8 mouse cellular contexts compared by ENCODE assay signal in the genomic region with DNA sequence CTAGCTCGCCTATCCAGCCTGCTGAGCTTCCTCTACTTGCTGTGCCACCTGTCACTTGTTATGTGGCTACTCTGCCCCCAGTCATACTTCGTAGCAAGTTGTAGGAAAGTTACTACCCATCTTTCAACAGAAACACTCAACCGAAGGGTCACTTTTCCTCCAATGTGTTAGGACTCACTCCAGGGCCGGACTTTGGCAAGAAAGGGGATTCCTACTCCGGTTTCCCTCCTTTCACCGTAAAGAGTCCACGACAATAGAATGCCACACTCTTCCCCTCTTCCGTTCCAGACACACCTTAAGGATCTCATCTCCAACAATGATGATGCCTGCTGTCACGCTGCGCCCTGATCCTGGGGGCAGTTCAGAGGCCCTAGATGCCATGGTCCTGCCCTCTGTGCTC. TPM values are rescaled to one million over a fixed set of nuclear protein-coding genes. Genes with fewer than 3 reads are reported as not detected.
DNase-seq lines count a peak whose midpoint lies in the region; ATAC-seq and TF ChIP-seq lines count a peak whose summit lies in the region.

No protein-coding gene starts in this region.

- no peaks in the 10 kb centered on the region for H3K9me3 ChIP-seq in heart, embryonic 14.5 days (ENCODE audit: control insufficient read depth, low read length)
- no peaks in the 10 kb centered on the region for H3K9me3 ChIP-seq in G1E (replicated peaks)
- H3K9me3 ChIP-seq in hindbrain, embryonic 10.5 days, result no peaks in the 10 kb centered on the region

- no peaks in the 10 kb centered on the region for H3K27me3 ChIP-seq in heart, embryonic 14.5 days (ENCODE audit: control insufficient read depth, insufficient read depth, low read length)
- H3K27me3 ChIP-seq in G1E (ENCODE audit: insufficient read depth, low read length), result no peaks in the 10 kb centered on the region
- H3K27me3 ChIP-seq in hindbrain, embryonic 10.5 days (ENCODE audit: insufficient read depth, poor library complexity, severe bottlenecking), result no peaks in the 10 kb centered on the region

- DNase-seq in heart, adult 8-10 months (ENCODE audit: low spot score), result no peak
- no peak for DNase-seq in G1E (ENCODE audit: low spot score)
- DNase-seq in hindbrain, embryonic 10.5 days (ENCODE audit: low spot score), result no peak
- no peak for DNase-seq in adrenal gland, postnatal 14 days
- no peak for DNase-seq in adrenal gland, postnatal 10 days
- DNase-seq in testis, postnatal 10 days (ENCODE audit: low spot score), result no peak

- peaks cover 14% of the 10 kb centered on the region for H3K79me2 ChIP-seq in macrophage (ENCODE audit: inconsistent target)

- WGBS in heart, embryonic 14.5 days, result 75% methylated on average over 10 of the region's 10 CpGs
- 81% methylated on average over 10 of the region's 10 CpGs for WGBS in hindbrain, embryonic 10.5 days
- 82% methylated on average over 10 of the region's 10 CpGs for WGBS in macrophage (ENCODE audit: missing documents)

- no peak for TF ChIP-seq CTCF in G1E (IDR thresholded peaks at IDR 0.05; ENCODE audit: low read depth, low read length)

- peaks cover 47% of the 10 kb centered on the region for H3K36me3 ChIP-seq in heart, embryonic 14.5 days (ENCODE audit: control insufficient read depth, insufficient read depth, low read length)
- H3K36me3 ChIP-seq in G1E (replicated peaks) (peaks cover 70% of the 10 kb centered on the region), macrophage (ENCODE audit: inconsistent target) (peaks cover 25% of the 10 kb centered on the region)
- H3K36me3 ChIP-seq in hindbrain, embryonic 10.5 days, result peaks cover 57% of the 10 kb centered on the region

- H3K4me2 ChIP-seq in heart, embryonic 14.5 days (ENCODE audit: low read length), result peak overlapping the region; percentile 87

- peak overlapping the region; percentile 82 for H3K9ac ChIP-seq in heart, embryonic 14.5 days (ENCODE audit: low read length)

- H3K4me1 ChIP-seq in heart, embryonic 14.5 days (ENCODE audit: control insufficient read depth in 2 of 2, insufficient read depth in 2 of 2, low read length in 2 of 2), result peaks cover 6 to 7% of the 10 kb centered on the region in 2 experiments
- H3K4me1 ChIP-seq in G1E (ENCODE audit: insufficient read depth, low read depth, low read length), result peaks cover 50% of the 10 kb centered on the region
- H3K4me1 ChIP-seq in hindbrain, embryonic 10.5 days (replicated peaks), result peaks cover 21% of the 10 kb centered on the region

- H3K4me3 ChIP-seq in heart, embryonic 14.5 days (ENCODE audit: control insufficient read depth in 1 of 2, insufficient read depth in 1 of 2, low read depth in 1 of 2, low read length in 2 of 2), result peak overlapping the region; percentile 71 to 82
- H3K4me3 ChIP-seq in G1E (ENCODE audit: low read depth, low read length) (peak overlapping the region; percentile 74), macrophage (ENCODE audit: inconsistent target) (peak overlapping the region; percentile 96)
- peak overlapping the region; percentile 66 for H3K4me3 ChIP-seq in hindbrain, embryonic 10.5 days

- 0 out of 4 replicates have a peak overlapping the region, but pooled peaks of 1 of the 2 experiments have one; percentile 33 for H3K27ac ChIP-seq in heart, embryonic 14.5 days (replicated peaks in 1 of 2; ENCODE audit: control insufficient read depth in 1 of 2, insufficient read depth in 1 of 2, low read depth in 2 of 2, low read length in 2 of 2)
- H3K27ac ChIP-seq in hindbrain, embryonic 10.5 days, result peak overlapping the region; percentile 83
- peak overlapping the region; percentile 60; the same call in 1 of the 2 replicates for H3K27ac ChIP-seq in macrophage

- no peak for ATAC-seq in heart, embryonic 14.5 days (ENCODE audit: insufficient number of reproducible peaks, insufficient read depth, low FRiP score, low read depth)
- ATAC-seq in G1E (ENCODE audit: extremely low read depth, insufficient number of reproducible peaks, low FRiP score, poor library complexity, severe bottlenecking), result no peak

RNA-seq across cellular contexts. Expression of a gene that starts 0.8 kb away (rescaled TPM):
- 33.5 and 35.2 TPM in 2 replicates for polyA plus RNA-seq in heart, embryonic 14.5 days (2014; fragmentation: Nextera tagmentation; extraction: Ambion mirVana)
- 10 to 100 TPM; 55.5 to 71.8 (median 67.9) TPM for total RNA-seq in heart, adult 8-10 months (2022)
- 19.7 and 22.0 TPM in 2 replicates for total RNA-seq in G1E (2014; fragmentation: Nextera tagmentation)
- total RNA-seq in G1E (2017), result 18.0 and 22.0 TPM in 2 replicates
- 12.5 and 17.8 TPM in 2 replicates for polyA plus RNA-seq in G1E (2012)
- 28.3 and 31.9 TPM in 2 replicates for polyA plus RNA-seq in hindbrain, embryonic 10.5 days (2016; fragmentation: Nextera tagmentation; extraction: Ambion mirVana)
- 10 to 100 TPM; 14.7 to 55.7 (median 35.5) TPM for total RNA-seq in macrophage (2018; cell fraction: chromatin; rRNA removed)
- 10 to 100 TPM; 12.4 to 27.6 (median 19.2) TPM for total RNA-seq in macrophage (2018; cell fraction: cytosol; rRNA removed)
- total RNA-seq in macrophage (2018; cell fraction: nucleus; rRNA removed), result 10 to 100 TPM; 11.5 to 47.7 (median 28.4) TPM
- 11.3 to 17.1 TPM (median 16.4 TPM) in 3 replicates for polyA plus RNA-seq in macrophage (2018)
- total RNA-seq in adrenal gland, postnatal 14 days (2021), result 42.2 and 43.8 TPM in 2 replicates
- 10 to 100 TPM; 49.4 to 54.6 TPM for total RNA-seq in adrenal gland, postnatal 10 days (2021)

RNA-seq across cellular contexts. Expression of a gene that starts 7.3 kb away (rescaled TPM):
- 354 and 368 TPM in 2 replicates for polyA plus RNA-seq in heart, embryonic 14.5 days (2014; fragmentation: Nextera tagmentation; extraction: Ambion mirVana)
- 1 to 10 TPM; 3.8 to 5.4 (median 4.2) TPM for total RNA-seq in heart, adult 8-10 months (2022)
- total RNA-seq in G1E (2014; fragmentation: Nextera tagmentation), result 92.2 and 99.8 TPM in 2 replicates
- 182 and 184 TPM in 2 replicates for total RNA-seq in G1E (2017)
- polyA plus RNA-seq in G1E (2012), result 75.1 and 86.2 TPM in 2 replicates
- polyA plus RNA-seq in hindbrain, embryonic 10.5 days (2016; fragmentation: Nextera tagmentation; extraction: Ambion mirVana), result 535 and 648 TPM in 2 replicates
- 10 to 100 TPM in 1 of 26 experiments, 1 to 10 TPM in 4, under 1 TPM in 1, not detected in 20; 0.84 to 11.0 (median 1.2) TPM for total RNA-seq in macrophage (2018; cell fraction: chromatin; rRNA removed)
- total RNA-seq in macrophage (2018; cell fraction: cytosol; rRNA removed), result 10 to 100 TPM in 2 of 26 experiments, 1 to 10 TPM in 24; 3.7 to 12.0 (median 7.7) TPM
- total RNA-seq in macrophage (2018; cell fraction: nucleus; rRNA removed), result 1 to 10 TPM in 25 of 26 experiments, not detected in 1; 1.2 to 8.0 (median 2.1) TPM
- 6.1 to 27.6 TPM (median 13.1 TPM) in 3 replicates for polyA plus RNA-seq in macrophage (2018)
- 34.9 and 38.0 TPM in 2 replicates for total RNA-seq in adrenal gland, postnatal 14 days (2021)
- total RNA-seq in adrenal gland, postnatal 10 days (2021), result 10 to 100 TPM; 39.8 to 43.2 TPM

RNA-seq across cellular contexts. Expression of a gene that starts 7.4 kb away (rescaled TPM):
- polyA plus RNA-seq in heart, embryonic 14.5 days (2014; fragmentation: Nextera tagmentation; extraction: Ambion mirVana), result 48.0 and 50.5 TPM in 2 replicates
- 10 to 100 TPM; 33.3 to 37.7 (median 36.5) TPM for total RNA-seq in heart, adult 8-10 months (2022)
- total RNA-seq in G1E (2014; fragmentation: Nextera tagmentation) (61.7 and 124 TPM in 2 replicates), G1E (2017) (40.9 and 47.6 TPM in 2 replicates)
- polyA plus RNA-seq in G1E (2012) (111 and 118 TPM in 2 replicates), macrophage (2018) (32.7 to 33.3 TPM (median 32.9 TPM) in 3 replicates)
- 58.3 and 68.1 TPM in 2 replicates for polyA plus RNA-seq in hindbrain, embryonic 10.5 days (2016; fragmentation: Nextera tagmentation; extraction: Ambion mirVana)
- total RNA-seq in macrophage (2018; cell fraction: chromatin; rRNA removed), result 10 to 100 TPM; 48.7 to 87.6 (median 68.7) TPM
- 10 to 100 TPM; 33.2 to 42.6 (median 38.5) TPM for total RNA-seq in macrophage (2018; cell fraction: cytosol; rRNA removed)
- total RNA-seq in macrophage (2018; cell fraction: nucleus; rRNA removed), result 10 to 100 TPM; 43.0 to 71.0 (median 53.3) TPM
- total RNA-seq in adrenal gland, postnatal 14 days (2021), result 80.5 and 94.6 TPM in 2 replicates
- total RNA-seq in adrenal gland, postnatal 10 days (2021), result 100 to 1,000 TPM in 1 of 2 experiments, 10 to 100 TPM in 1; 94.4 to 108 TPM

RNA-seq across cellular contexts. Expression of a gene that starts 8.3 kb away (rescaled TPM):
- polyA plus RNA-seq in heart, embryonic 14.5 days (2014; fragmentation: Nextera tagmentation; extraction: Ambion mirVana), result not detected in 2 replicates
- total RNA-seq in heart, adult 8-10 months (2022), result 1 to 10 TPM in 2 of 4 experiments, under 1 TPM in 1, not detected in 1; 0.75 to 1.5 (median 1.2) TPM
- total RNA-seq in G1E (2014; fragmentation: Nextera tagmentation) (3.7 and 6.7 TPM in 2 replicates), G1E (2017) (0.98 and 1.8 TPM in 2 replicates)
- polyA plus RNA-seq in G1E (2012) (0.03 and 0.12 TPM in 2 replicates), macrophage (2018) (not detected in 3 replicates)
- polyA plus RNA-seq in hindbrain, embryonic 10.5 days (2016; fragmentation: Nextera tagmentation; extraction: Ambion mirVana), result 1.7 TPM in 1 of 2 replicates, not detected in the other
- 1 to 10 TPM in 16 of 26 experiments, under 1 TPM in 1, not detected in 9; 0.53 to 6.3 (median 2.0) TPM for total RNA-seq in macrophage (2018; cell fraction: chromatin; rRNA removed)
- under 1 TPM in 5 of 26 experiments, not detected in 21; 0.07 to 0.24 (median 0.11) TPM for total RNA-seq in macrophage (2018; cell fraction: cytosol; rRNA removed)
- total RNA-seq in macrophage (2018; cell fraction: nucleus; rRNA removed), result 1 to 10 TPM in 16 of 26 experiments, under 1 TPM in 6, not detected in 4; 0.39 to 8.9 (median 2.0) TPM
- 0.26 TPM in 1 of 2 replicates, not detected in the other for total RNA-seq in adrenal gland, postnatal 14 days (2021)
- under 1 TPM in 1 of 2 experiments, not detected in 1; 0.24 TPM for total RNA-seq in adrenal gland, postnatal 10 days (2021)

RNA-seq across cellular contexts. Expression of a gene that starts 16.3 kb away (rescaled TPM):
- 1.3 and 1.8 TPM in 2 replicates for polyA plus RNA-seq in heart, embryonic 14.5 days (2014; fragmentation: Nextera tagmentation; extraction: Ambion mirVana)
- 10 to 100 TPM; 19.6 to 23.2 (median 22.9) TPM for total RNA-seq in heart, adult 8-10 months (2022)
- total RNA-seq in G1E (2014; fragmentation: Nextera tagmentation), result 32.9 and 34.2 TPM in 2 replicates
- 23.3 and 31.4 TPM in 2 replicates for total RNA-seq in G1E (2017)
- polyA plus RNA-seq in G1E (2012), result 123 and 126 TPM in 2 replicates
- polyA plus RNA-seq in hindbrain, embryonic 10.5 days (2016; fragmentation: Nextera tagmentation; extraction: Ambion mirVana), result 0.47 and 0.73 TPM in 2 replicates
- total RNA-seq in macrophage (2018; cell fraction: chromatin; rRNA removed), result 10 to 100 TPM in 20 of 26 experiments, 1 to 10 TPM in 6; 2.5 to 53.1 (median 18.1) TPM
- 10 to 100 TPM; 23.0 to 84.5 (median 54.9) TPM for total RNA-seq in macrophage (2018; cell fraction: cytosol; rRNA removed)
- 10 to 100 TPM; 11.2 to 95.4 (median 44.7) TPM for total RNA-seq in macrophage (2018; cell fraction: nucleus; rRNA removed)
- polyA plus RNA-seq in macrophage (2018), result 41.6 to 50.1 TPM (median 42.1 TPM) in 3 replicates
- 67.1 and 72.7 TPM in 2 replicates for total RNA-seq in adrenal gland, postnatal 14 days (2021)
- 10 to 100 TPM; 62.3 to 62.4 TPM for total RNA-seq in adrenal gland, postnatal 10 days (2021)
